Mouse (Mus musculus): Measurements from ENCODE around the gene Abcc4.

Abcc4 gene

DNA sequence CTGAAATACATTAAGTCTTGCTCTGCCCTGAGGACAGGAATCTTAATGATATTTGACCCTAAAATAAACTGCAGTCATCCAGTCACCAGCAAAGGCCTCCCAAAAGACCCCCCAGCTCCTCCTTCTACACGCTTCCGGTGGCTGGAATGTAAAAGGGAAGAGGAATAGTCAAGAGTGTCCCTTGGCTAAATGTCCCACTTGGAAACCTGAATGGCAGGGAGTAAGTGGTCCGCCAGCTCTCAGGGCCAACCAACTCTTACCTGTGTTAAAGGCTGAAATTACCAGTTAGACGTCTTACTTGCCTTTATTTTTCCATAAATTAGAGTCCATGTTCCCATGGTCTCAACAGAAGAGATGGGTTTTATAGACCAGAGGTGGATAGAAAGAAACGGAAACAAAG, 6.9 kb upstream of the Abcc4 start:
- no peak for DNase-seq (ENCODE audit: low spot score in 2 of 2)

DNA sequence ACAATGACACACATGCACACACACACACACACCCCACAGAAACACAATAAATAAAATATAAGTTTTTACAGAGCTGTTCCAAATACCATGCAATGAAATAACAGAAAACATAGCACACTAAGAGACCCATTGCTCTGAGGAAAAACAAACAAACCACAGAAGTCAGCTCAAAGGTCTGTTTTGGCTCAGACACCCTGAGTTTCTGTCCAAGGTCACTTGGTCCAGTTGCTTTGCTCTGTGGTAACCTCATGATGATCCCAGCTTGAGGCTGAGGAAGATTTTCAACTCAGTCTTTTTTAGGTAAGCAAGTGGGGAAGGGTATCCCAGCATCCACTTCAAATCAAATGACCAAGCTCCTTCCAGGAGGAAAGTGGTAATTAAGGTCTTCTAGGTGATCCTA, 4.9 kb upstream of the Abcc4 start:
- DNase-seq (ENCODE audit: low spot score in 2 of 2): no peak

DNA sequence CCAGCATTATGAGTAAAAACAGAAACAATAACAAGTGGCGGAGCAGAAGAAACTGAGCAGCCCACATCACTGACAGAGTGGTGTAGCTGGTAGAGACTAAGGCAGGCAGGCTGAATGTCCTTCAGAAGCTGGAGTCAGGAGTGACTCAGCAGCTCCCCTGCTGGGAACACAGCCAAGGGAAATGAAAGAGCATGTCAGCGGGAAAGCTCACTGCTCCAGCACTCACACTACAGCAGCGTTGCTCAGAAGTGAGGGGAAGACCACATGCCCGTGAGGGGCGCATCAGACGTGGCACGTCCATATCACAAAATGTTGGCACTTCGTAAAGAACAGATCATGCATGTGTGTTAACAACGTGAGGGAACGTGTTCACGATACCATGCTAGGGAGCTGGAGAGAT, 3.7 kb upstream of the Abcc4 start:
- peak in 1 of 2 experiments; percentile 50 for DNase-seq (ENCODE audit: low spot score in 2 of 2)

DNA sequence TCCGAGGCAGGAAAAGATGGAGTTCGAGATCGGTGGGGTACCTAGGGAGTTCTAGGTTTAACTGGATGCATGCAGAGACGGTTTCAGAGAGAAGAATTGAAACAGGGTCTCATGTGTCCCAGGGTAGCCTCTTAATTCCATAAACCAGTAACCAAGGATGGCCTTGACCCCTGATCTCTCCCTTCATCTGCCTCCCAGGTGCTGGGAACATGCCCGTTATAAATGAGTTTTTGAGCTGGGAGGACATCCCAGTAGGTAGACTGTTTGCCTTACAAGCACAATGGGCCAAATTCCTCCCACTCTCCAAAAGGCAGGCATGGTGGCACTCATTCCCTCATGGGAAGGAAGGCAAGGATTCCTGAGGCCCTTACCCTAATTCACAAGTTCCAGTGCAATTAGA, 2.1 kb upstream of the Abcc4 start:
- no peak for DNase-seq (ENCODE audit: low spot score in 2 of 2)

DNA sequence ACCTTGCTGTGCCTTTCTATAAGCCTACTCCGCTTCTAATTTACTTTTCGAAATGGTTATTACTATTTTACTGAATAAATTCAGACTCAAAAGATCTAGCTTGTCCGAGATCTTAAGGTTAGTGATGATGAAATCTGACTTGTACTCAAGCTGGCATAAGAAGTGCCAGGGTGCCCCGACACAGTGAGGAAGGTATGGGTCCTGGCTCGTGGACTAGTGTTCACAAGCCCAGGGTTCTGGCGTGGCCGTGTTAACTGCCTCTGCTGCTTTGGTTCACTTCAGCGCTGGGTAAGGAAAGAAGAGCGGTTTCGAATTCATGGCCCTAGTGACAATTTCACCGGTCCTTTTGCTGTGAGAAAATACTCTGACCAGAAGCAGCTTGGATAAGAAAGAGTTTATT, 943 bp upstream of the Abcc4 start:
- DNase-seq (ENCODE audit: low spot score in 2 of 2): no peak

DNA sequence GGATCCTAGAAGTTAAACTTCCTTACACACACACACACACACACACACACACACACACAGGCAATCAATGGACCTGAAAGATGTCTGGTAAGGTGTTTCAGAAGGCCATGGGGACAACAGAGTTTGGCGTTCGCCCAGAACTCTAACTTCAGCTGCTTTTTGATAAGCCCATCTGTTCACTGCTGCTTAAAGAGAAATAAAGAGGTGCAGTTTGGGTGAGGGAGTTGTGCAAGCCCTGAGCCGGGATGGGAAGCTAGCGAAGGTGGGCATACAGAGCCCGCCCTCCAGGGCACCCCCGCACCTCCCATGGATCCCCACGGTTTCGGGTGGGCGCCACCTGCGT, 583 bp downstream of the Abcc4 start:
- DNase-seq (ENCODE audit: low spot score in 2 of 2): no peak

DNA sequence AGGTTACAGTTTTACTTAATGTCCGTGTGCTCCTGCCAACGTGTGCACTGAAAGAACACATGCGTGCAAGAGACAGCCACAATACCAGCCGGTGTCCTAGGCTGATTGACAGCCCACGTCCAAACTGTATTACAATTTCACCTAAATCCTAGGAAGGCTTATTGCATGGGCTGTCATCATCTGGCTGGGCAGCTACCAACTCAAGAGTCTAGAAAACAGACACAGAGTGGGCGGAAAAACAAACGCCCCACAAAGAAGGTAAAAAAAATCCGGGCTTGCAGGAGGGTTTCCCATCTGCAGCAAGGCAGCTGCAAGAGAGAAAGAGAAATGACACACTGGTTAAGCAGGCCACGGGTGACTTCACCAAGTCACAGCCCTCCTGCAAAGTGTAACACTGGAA, 2.7 kb downstream of the Abcc4 start:
- DNase-seq (ENCODE audit: low spot score in 2 of 2): no peak

DNA sequence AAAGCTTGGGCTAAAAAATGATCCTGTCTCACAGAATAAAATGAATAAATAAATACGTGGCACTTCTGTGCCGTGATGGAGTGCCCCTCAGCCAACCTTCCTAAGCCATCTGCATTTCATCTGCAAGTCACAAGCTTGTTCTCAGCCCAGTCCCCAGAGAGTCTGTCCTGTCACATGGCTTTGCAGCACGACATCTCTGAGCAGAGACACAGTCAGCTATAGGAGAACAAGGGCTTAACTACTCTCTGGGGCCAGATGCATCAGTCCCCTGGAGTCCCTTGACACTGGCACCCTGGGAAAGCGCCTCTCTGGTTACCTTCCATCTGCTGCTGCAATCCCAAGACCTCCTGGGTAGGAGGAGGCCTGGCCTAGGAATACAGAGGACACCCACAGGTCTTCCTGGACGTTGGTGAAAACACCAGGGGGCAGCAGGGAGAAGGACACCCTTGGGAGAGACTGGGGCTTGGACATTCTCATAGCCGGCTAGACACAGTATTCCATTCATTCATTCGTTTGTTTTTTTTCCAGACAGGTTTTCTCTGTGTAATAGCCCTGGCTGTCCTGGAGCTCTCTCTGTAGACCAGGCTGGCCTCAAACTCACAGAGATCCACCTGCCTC, 3.9 kb downstream of the Abcc4 start:
- no peak for DNase-seq (ENCODE audit: low spot score in 2 of 2)

DNA sequence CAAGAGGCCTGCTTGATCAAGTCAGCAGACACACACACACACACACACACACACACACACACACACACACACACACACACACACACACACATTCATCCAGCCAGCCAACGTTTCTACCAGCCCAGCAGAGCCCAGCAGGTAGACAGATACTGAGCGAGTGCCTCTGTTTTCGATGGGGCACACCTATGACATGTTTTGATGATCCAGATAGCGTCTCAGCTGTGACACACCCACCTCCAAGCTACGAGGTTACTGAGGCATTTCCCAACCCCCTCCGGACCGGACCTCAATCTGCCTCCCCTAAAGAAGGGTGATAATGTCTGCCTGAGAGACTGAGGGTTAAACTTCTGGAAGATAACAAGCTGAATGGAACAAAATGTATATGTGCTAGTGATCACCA, 5.4 kb downstream of the Abcc4 start:
- DNase-seq (ENCODE audit: low spot score in 2 of 2): no peak

DNA sequence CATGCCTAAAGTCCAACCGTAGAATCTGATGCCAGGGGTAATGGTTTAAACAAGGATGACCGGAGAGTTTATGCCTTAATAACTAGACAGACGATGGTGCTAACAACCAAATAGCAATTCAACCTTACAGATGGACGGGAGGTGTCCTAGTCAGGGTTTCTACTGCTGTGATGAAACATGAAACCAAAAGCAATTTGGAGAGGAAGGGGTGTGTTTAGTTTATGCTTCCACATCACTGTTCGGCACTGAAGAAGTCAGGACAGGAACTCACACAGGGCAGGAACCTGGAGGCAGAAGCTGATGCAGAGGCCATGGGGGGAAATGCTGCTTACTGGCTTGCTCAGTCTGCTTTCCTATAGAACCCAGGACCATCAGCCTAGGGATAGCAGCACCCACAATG, 6.1 kb downstream of the Abcc4 start:
- no peak for DNase-seq (ENCODE audit: low spot score in 2 of 2)

DNA sequence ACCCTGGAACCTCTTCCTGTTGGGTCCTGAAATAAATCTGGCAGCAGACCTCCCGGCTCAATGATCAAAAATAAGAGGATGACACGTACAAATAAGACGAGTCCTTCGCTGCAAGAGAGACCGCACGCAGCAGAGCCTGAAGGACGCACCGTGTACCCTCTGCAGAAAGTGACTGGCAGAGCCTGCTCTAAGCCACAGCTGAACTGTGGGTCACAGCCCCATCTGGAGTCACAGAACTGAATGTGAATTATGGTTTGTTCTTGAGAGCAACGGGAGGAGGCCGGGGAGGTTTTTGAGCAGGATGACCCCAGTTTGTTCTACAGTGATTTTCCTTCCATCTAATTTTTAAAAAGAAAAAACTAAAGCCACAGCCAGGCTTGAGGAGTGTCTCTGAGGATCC, 6.5 kb downstream of the Abcc4 start:
- no peak for DNase-seq (ENCODE audit: low spot score in 2 of 2)

DNA sequence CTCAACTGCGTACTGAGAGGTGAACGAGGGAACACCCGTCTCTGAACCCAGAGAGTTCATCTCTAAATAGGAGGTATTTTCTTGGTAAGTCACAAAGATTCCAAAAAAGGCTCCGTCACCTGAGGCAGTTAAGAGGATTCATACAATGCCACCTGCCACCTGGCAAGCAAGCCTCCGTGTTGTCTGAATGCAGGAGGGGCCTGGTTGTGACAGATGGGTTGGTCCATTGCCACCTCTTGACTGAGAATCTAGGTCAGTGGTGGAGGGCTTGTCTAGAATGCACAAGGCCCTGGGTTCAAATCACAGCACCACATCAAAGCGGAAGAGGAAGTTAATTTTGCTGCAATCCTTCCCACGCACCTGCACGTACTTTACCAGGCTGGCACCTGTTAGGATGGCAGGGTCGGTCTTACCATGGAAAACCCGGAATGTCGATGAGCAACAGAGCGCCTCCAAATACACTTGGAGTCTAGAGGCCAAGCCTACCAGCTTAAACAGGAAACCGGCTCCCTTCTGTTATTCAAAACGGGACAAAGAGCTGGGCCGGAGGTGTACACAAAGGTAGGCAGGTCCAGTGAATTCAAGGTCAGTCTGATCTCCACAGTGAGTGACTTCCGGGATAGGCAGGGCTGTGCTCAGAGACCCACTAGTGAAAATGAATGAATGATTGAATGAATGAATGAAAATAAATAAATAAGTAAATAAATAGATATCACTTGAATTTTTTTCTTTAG, 9.3 kb downstream of the Abcc4 start:
- DNase-seq (ENCODE audit: low spot score in 2 of 2): no peak

DNA sequence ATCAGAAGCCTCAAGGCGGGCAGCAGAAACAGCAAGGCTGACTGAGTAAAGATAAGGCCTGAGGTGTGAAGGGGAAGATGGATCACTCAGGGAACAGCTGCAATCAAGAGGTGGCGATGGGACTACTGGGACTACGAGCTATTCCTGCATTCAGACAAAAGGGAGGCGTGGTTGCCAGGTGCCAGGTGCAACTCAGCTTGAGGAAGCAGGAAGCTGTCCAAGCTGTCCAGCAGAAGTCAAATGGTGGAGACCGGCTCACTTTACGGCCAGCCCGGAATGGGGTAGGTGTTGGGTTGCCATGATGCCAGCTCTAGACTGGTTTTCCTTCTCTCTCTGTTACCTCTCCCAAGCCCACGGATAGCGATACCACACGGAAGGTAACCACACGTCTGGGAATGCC, 10.2 kb downstream of the Abcc4 start:
- no peak for DNase-seq (ENCODE audit: low spot score in 2 of 2)

DNA sequence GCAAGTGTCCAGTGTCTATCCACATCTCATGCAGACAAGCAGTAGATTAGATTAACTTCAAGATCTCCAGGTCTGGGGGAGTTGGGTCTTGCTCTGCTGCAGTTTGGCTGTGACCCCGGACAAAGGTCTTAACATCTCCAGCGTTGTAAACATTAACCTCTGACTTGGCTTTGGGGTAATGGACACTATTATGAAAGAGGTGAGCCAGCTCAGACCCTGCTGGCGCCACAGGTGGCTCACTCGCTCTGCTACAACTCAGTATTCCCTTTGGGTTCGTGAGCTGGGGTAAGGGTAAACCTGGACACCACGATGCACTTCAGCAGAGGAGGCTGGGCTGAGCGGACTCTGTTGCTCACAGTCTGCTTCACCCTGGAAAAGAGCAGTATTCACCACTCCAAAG, 11.7 kb downstream of the Abcc4 start:
- DNase-seq (ENCODE audit: low spot score in 2 of 2): no peak

DNA sequence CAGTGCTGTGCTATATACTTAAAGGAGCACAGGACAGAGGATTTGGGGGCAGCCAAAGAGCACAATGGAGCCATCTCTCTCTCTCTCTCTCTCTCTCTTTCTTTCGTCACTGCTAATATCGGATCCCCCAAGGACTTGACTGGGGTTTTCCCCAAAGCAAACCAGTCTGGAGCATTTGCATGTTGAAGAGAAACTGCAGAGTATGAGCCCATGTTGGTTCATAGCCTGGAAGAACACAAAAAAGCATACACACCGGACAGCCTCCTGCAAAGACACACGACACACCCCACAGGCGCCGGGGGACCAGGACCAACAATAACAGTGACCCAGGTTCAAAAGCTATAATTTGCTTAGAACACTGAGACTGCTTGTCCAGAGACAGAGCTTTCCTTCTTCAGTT, 14.1 kb downstream of the Abcc4 start:
- DNase-seq (ENCODE audit: low spot score in 2 of 2): no peak

DNA sequence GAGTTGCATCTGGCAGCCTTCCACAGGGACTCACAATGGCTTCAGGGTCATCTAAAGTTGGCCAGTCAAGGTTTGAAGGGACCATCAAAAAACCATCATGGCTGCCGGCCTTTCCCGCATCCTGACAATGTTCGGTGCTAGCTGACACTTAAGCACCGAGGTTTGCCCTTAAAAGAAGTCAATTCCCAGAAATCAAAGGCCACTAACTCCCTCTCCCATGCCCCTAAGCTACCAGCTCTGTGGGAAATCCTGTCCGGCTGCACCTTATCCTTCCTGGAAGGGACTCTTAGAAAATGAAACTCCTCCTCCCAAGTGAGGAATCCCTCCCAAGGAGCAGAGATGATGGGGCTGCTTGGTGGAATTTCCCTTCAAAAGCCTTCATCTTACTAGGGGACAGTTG, 14.6 kb downstream of the Abcc4 start:
- no peak for DNase-seq (ENCODE audit: low spot score in 2 of 2)

DNA sequence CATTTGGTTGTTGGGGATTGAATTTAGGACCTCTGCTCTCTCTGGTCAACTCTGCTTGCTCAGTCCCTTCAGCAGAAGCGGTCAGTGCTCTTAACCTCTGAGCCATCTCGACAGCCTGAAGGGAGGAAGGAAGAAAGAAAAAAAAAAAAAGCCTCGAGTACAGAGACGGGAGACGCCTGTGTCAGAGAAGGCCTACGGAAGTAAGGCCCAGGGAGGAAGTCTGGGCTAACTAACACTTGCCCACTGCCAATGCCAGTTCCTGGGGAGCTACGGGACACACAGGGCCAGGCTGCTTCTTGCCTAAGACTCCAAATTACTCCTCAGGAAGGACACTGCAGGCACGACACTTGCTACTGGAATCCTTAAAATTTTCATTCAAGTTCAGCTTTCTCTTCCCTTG, 15.1 kb downstream of the Abcc4 start:
- no peak for DNase-seq (ENCODE audit: low spot score in 2 of 2)

DNA sequence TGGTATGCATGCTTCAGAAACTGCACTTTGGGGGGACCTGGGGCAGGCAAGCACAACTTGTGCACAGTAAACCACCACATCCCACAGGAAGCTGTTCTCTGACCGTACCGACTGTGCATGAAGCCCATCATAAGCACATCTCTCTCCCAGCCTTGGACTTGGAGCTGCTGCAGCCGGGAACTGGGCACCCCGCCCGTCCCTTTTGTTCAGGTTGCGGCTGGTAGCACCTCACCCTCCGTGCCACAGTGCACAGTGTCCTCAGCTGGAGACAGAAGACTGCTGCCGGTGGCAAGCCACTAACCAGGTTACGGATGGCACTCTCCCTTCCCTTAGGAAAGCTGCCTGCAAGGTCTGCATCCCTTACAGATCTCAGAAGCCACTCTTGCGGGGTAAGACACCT, 15.7 kb downstream of the Abcc4 start:
- DNase-seq (ENCODE audit: low spot score in 2 of 2): no peak

DNA sequence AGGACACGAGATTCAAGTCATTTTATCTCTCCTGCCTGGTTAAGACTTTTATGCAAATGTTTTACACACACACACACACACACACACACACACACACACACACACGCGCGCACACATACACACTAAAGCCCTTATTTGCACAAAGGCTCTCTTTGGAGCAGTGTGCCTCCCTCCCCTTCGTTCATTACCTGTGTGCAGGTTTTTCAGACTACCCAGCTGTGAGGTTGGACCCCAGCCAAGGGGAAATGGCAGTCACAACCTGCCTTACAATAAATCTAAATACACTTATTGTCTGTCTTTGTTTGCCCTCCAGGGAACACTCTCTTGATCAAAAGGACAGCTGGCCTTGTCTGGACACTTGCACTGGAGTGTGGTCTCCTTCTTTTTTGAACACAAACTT, 17.4 kb downstream of the Abcc4 start:
- DNase-seq (ENCODE audit: low spot score in 2 of 2): no peak

DNA sequence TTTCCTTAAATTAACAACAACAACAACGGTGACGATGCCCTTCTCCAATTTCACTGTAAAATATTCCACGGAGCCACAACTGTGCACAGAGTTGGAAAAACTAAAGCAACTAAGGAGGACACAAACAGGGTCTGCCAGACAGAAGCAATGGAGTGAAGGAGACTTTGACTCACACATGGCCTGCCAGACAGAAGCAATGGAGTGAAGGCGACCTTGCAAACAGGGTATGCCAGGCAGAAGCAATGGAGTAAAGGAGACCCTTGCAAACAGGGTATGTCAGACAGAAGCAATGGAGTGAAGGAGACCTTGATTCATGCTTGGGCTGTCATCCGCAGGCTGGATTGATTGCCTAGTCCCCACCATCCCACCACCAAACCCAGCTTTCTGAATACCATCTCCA, 19.2 kb downstream of the Abcc4 start:
- DNase-seq (ENCODE audit: low spot score in 2 of 2): no peak

DNA sequence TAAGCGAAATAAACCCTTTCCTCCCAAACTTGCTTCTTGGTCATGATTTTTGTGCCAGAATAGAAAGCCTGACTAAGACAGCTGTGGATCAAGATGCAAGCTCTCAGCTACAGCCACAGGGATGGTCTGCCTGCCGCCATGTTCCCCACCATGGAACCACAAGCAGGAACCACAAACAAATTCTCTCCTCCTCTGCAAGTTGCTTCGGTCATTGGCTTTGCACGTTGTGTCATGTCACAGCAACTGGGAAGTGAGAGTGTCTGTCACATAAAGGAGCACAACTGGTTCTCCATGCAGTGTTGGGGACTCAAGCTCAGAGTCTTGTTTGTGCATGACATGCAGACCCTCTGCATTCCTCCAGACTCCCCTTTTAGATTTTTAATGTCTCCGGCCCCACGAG, 20.4 kb downstream of the Abcc4 start:
- no peak for DNase-seq (ENCODE audit: low spot score in 2 of 2)

DNA sequence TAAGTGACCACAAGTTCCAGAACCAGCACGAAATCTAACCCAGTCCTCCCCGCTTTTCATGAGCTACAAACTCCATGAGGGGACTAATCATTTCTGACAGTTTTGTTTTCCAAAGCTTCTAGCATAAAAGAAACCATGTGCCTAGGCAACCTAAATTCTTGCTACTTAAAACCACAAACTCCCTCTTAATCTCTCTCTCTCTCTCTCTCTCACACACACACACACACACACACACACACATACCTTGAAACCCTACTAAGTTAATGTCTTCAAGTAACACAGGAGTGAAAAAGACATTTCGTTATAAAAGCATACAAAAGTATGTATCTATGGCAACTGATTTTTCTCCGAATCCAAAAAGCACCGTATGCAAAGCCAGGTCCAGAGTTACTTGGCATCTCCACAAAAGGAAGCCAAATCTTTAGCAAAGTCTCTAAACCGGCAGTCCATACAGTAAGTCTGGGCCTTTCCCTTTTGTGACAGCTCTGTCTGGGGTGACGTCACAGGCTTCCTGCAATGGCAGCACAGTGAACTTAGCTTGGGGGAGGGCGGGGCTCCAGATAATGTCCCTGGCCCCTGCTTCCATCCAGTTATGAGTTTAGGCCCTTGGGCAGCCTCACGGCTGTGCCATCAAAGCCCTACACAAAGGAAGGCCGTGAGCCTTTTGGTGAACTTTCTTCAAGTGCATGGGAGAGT, 23.5 kb downstream of the Abcc4 start:
- no peak for DNase-seq (ENCODE audit: low spot score in 2 of 2)

DNA sequence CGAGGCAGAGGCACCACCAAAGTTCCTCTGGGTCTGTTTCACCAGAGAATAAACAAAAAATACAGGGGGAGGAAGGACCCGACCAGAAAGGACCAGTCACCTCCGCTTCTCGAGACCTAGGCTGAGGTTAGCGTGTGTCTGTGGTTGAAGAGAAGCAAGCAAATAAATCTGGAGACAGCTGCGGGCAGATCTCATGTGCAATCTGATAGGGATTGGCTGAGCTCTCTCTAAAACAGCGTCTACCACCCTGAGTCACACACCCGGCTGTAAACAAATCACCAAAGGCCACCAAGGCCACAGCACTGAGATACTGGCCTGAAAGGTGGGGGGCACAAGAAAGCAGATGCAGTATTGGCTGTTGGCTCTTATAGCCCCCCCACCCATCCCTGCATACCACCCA, 24.9 kb downstream of the Abcc4 start:
- no peak for DNase-seq (ENCODE audit: low spot score in 2 of 2)

Measured in cerebellum, postnatal 4 days (tissue).